Mouse (Mus musculus) ES-E14 (cell line): ENCODE data around the gene Mta2. TPM values are rescaled to one million over a fixed set of nuclear protein-coding genes. Genes with fewer than 3 reads are reported as not detected.
A peak's percentile ranks its signal among the peaks of the same experiment; 100 is the strongest.
"Not testable (repeated sequence)": the region's sequence is repeated elsewhere in the genome, so short reads cannot be mapped to it uniquely, and the experiment has no call there.

Source experiments
- DNase-seq: peaks from one replicate; pipeline ENCODE4 v3.0.0-alpha.2; 2013; ENCODE audit warnings: low read depth, low spot score
- H3K27ac ChIP-seq: 2 replicates; pipeline ENCODE4 v1.5.1; 2012; ENCODE audit warnings: low read depth, mild to moderate bottlenecking, low read length, moderate library complexity, mixed read lengths; ENCODE audit not compliant: poor library complexity, insufficient read depth, severe bottlenecking
- H3K36me3 ChIP-seq: 2 replicates; pipeline ENCODE4 v1.6.1; 2012; ENCODE audit warnings: mild to moderate bottlenecking, low read length, moderate library complexity, mixed read lengths; ENCODE audit not compliant: control insufficient read depth, poor library complexity, insufficient read depth, severe bottlenecking
- H3K4me1 ChIP-seq, 2 experiments: fragments of 150-350 bp in 1 of 2; sonication (generic) in 1 of 2; 2 replicates each; pipeline ENCODE4 v1.6.1; 2012; ENCODE audit warnings: low read length in 2 of 2, mild to moderate bottlenecking in 1 of 2, mixed read lengths in 1 of 2; ENCODE audit not compliant: control insufficient read depth in 2 of 2, insufficient read depth in 2 of 2, poor library complexity in 1 of 2
- H3K4me3 ChIP-seq, 2 experiments: fragments of 150-350 bp in 1 of 2; sonication (generic) in 1 of 2; 2 replicates each; pipeline ENCODE4 v1.5.1; 2012; ENCODE audit warnings: low read length in 2 of 2, low read depth in 1 of 2, mild to moderate bottlenecking in 1 of 2, mixed read lengths in 1 of 2; ENCODE audit not compliant: insufficient read depth in 1 of 2, poor library complexity in 1 of 2, severe bottlenecking in 1 of 2
- H3K9ac ChIP-seq: 2 replicates; pipeline ENCODE4 v1.6.1; 2012; ENCODE audit warnings: low read depth, mild to moderate bottlenecking, low read length, mixed read lengths; ENCODE audit not compliant: poor library complexity, insufficient read depth, severe bottlenecking
- H3K9me3 ChIP-seq: fragments of 150-350 bp; sonication (generic); 2 replicates; pipeline ENCODE4 v1.6.1; 2012; ENCODE audit warnings: low read depth, mild to moderate bottlenecking, low read length; ENCODE audit not compliant: control insufficient read depth, insufficient read depth
- CHD2 ChIP-seq: IDR thresholded peaks from 2 replicates; pipeline ENCODE4 v1.6.1; 2014; ENCODE audit warnings: mild to moderate bottlenecking, low read depth, low read length, inconsistent platforms
- HCFC1 ChIP-seq: IDR thresholded peaks from 2 replicates; pipeline ENCODE4 v1.6.1; 2012; ENCODE audit warnings: low read length, inconsistent platforms, borderline replicate concordance; ENCODE audit not compliant: insufficient read depth
- MAFK ChIP-seq: IDR thresholded peaks from 2 replicates; pipeline ENCODE4 v1.6.1; 2014; ENCODE audit warnings: mild to moderate bottlenecking, low read depth, low read length, inconsistent platforms; ENCODE audit not compliant: insufficient read depth
- ZC3H11A ChIP-seq: IDR thresholded peaks from 2 replicates; pipeline ENCODE4 v1.6.1; 2012; ENCODE audit warnings: low read depth, mild to moderate bottlenecking, inconsistent platforms, low read length, borderline replicate concordance
- ZNF384 ChIP-seq: IDR thresholded peaks from 2 replicates; pipeline ENCODE4 v1.6.1; 2012; ENCODE audit warnings: low read depth, low read length, inconsistent platforms
- in situ Hi-C, 2 experiments: fragments of 600-800 bp; cut with MboI; formaldehyde crosslinking; loops; one replicate each; pipeline ENCODE4 v1.15.1; 2025; ENCODE audit warnings: low sequenced_read_pairs in 2 of 2, inconsistent platforms in 1 of 2; ENCODE audit not compliant: unreplicated experiment in 2 of 2
- total RNA-seq: library from RNA; depleted of rRNA; stranded (reverse); fragments of 300-350 nt; gene quantifications from 2 replicates; pipeline ENCODE4 v1.2.3, GENCODE M21; 2012; rRNA removed

Gene Mta2
- 89.8 and 92.9 TPM in 2 replicates for total RNA-seq

DNA sequence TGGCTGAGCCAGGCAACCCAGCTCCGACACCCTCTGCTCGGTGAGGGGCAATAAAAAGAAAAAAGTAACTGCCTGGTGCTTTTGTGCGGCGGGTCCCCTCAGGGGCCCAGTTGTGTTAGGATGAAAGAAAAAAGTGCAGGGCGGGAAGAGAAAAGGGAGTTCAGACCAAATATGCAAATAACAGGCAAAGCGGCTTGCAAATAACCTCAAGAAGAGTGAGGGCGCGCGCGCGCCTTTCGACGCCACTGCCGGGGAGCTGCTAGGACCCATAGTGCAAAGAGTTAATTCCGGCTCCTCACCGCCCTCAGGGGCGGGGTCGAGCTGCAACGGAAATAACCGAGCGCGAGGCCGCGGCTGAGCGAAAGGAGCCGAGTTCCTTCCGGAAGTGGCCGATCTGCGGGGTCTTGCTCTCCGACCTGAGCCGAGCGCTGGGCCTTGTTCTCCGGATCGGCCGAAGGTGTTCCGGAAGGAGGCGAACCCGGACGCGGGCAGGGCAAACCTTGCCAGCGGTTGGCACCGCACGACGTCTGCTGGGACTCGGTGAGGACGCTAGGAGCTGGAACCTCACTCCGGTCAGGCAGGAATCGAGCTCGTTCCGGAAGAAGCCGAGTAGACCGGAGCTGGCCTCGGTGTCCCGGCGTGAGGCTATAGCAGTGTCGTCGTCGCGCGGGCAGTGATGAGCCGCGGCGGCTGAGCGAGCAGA, at the start of gene Mta2:
Mta2 (plus strand) TSS at position 361 of the 703 bp plus-strand sequence.
- Histone ChIP-seq H3K9ac (peak within 1 kb of the TSS; percentile 92), H3K9me3 (no peaks in the 10 kb centered on the region), H3K27ac (peak within 1 kb of the TSS; percentile 82), H3K4me1 (peaks cover 9 to 21% of the 10 kb centered on the region in 2 experiments; a peak in 3 of 4 replicates), H3K36me3 (peaks cover 27% of the 10 kb centered on the region), H3K4me3 (peak within 1 kb of the TSS; percentile 88 to 89)
- in situ Hi-C loops, result no loop called here
- TF ChIP-seq ZC3H11A (no peak), HCFC1 (peak; percentile 55; the same call in 1 of the 2 replicates)
- peak; percentile 92 for DNase-seq

DNA sequence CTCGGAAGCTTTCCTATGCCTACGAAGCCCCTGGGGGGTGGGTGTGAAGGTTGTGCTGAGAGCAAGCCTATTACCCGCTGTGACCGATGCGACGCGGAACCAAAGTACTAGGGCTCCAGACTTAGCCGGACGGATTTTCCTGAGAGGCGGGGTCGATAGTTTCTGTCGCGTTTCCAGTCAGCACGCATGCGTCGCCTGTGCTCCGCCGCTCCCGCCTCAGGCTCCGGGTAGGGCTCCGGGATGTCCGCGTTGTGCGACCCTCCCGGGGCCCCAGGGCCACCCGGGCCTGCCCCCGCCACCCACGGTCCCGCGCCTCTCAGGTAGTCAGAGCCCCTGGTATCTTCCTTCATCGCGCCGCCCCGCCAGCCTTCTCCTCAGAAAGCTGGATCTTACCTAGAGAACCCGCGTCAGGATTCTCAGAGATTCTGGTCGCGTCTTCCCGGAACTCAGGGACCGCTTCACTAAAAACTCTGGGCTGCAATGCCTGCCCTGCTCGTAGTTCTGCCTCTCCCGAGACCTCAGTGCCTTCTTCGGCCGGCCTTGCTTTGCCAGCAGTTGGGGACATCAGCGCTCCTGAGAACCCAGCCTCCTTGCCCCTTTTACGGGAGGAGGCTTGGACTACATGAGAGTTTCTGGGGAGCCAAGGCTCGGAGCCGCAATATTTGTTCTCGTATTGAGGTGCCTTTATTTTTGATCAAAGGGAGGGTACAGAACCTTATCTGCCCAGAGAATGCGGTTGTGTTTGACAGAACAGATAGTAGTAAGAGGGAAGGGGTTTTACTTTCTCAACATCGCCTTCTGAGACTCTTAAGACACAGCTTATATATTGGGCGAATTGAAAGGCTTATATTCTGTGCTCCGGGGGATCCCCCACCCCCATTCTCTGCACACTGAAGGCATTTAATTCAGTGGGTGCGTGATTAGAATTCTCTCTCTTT, 48.6 kb upstream of the Mta2 start, which contains the start of gene Ints5:
Ints5 (plus strand) TSS at position 177 of the 938 bp plus-strand sequence.
- peaks cover 34% of the 10 kb centered on the region for H3K36me3 ChIP-seq
- H3K9me3 ChIP-seq, result no peaks in the 10 kb centered on the region
- peak within 1 kb of the TSS; percentile 98 for H3K9ac ChIP-seq
- peaks cover 2 to 4% of the 10 kb centered on the region in 2 experiments; a peak in 2 of 4 replicates for H3K4me1 ChIP-seq
- in situ Hi-C loops, result no loop called here
- peak within 1 kb of the TSS; percentile 91 to 94 for H3K4me3 ChIP-seq
- DNase-seq, result peak; percentile 91
- TF ChIP-seq CHD2 (no peak), HCFC1 (peak; percentile 84)
- peak within 1 kb of the TSS; percentile 73 for H3K27ac ChIP-seq

DNA sequence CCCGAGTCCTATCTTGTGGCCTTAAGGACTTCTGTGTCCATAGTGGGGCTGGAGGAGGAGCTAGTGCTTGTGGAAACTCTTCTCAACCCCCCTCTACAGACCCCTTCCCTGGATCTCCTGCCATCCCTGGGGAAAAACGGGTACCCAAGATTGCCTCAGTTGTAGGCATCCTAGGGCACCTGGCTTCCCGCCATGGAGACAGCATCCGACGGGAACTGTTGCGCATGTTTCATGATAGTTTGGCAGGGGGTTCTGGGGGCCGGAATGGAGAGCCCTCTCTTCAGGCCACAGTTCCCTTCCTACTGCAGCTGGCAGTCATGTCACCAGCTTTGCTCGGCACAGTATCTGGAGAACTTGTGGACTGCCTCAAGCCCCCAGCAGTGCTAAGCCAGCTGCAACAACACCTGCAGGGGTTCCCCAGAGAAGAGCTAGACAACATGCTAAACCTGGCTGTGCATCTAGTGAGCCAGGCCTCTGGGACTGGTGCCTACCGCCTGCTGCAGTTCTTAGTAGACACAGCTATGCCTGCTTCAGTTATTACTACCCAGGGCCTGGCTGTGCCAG, 46.2 kb upstream of the Mta2 start:
- Histone ChIP-seq H3K36me3 (peaks cover 27% of the 10 kb centered on the region), H3K9ac (0 out of 2 replicates have a peak overlapping the region, but pooled peaks have one; percentile 75), H3K4me3 (no peak overlapping the region), H3K27ac (no peak overlapping the region), H3K4me1 (peaks cover 2 to 4% of the 10 kb centered on the region in 2 experiments; a peak in 2 of 4 replicates), H3K9me3 (no peaks in the 10 kb centered on the region)
- no peak for DNase-seq
- in situ Hi-C loops, result no loop called here
- TF ChIP-seq ZNF384 (no peak), ZC3H11A (no peak), MAFK (no peak), HCFC1 (no peak), CHD2 (no peak)

- H3K36me3 ChIP-seq, result peaks cover 21% of the 10 kb centered on the region
- H3K4me3 ChIP-seq, in situ Hi-C loops, H3K9me3 ChIP-seq, H3K4me1 ChIP-seq, H3K27ac ChIP-seq, DNase-seq: not testable (repeated sequence)
- peak overlapping the region; percentile 75; the same call in 1 of the 2 replicates for H3K9ac ChIP-seq
Measured at GRCm38 (mm10) chr19:8896231-8896630, 45.4 kb upstream of the Mta2 start.

DNA sequence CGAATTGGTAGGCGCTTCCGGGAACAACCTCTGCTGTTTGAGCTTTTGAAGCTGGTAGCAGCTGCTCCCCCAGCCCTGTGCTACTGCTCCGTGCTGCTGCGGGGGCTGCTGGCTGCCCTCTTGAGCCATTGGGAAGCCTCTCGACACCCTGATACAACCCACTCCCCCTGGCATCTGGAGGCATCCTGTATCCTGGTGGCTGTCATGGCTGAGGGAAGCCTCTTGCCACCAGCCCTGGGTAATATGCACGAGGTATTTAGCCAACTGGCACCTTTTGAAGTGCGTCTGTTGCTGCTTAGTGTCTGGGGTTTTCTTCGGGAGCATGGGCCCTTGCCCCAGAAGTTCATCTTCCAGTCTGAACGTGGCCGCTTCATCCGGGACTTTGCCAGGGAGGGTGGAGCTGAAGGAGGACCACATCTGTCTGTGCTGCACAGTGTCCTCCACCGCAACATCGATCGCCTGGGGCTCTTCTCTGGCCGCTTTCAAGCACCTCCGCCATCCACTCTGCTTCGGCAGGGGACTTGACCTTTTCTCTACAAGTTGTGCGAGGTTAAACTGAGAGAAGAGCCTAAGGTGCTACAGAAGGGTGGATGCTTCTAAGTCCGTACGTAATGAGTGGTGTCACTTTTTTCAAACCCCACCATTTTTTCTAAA, 44.3 kb upstream of the Mta2 start:
- DNase-seq, result not testable (repeated sequence)
- peaks cover 20% of the 10 kb centered on the region for H3K36me3 ChIP-seq

More for the DNA sequence above, 44.3 kb upstream of the Mta2 start:
- Histone ChIP-seq H3K4me3 (peak overlapping the region; percentile 31 to 100), H3K9ac (peak overlapping the region; percentile 75), H3K27ac (peak overlapping the region; percentile 71)
- H3K9me3 ChIP-seq, H3K4me1 ChIP-seq, in situ Hi-C loops: not testable (repeated sequence)
